Mouse (Mus musculus) kidney, embryonic 15.5 days (tissue): ENCODE measurements at regions not wholly inside any gene's neighbourhood (a gene's known extent, or its start where the extent isn't known, plus 50 kb on each side); places are given as distances from the start of the nearest gene placed in this dataset.

Source experiments
- ATAC-seq: fragments of 200-750 bp; cut with Nextera tagmentation; replicated peaks from 2 replicates; pipeline ENCODE4 v1.8.0; 2017; ENCODE audit warnings: moderate TSS enrichment; ENCODE audit not compliant: low FRiP score
- H3K27ac ChIP-seq: fragments of 300-500 bp; sonication (generic); 2 replicates; pipeline ENCODE4 v1.5.1; 2015; ENCODE audit warnings: mild to moderate bottlenecking, inconsistent platforms
- H3K27me3 ChIP-seq: fragments of 300-500 bp; sonication (generic); 2 replicates; pipeline ENCODE4 v1.6.1; 2015; ENCODE audit warnings: inconsistent platforms
- H3K36me3 ChIP-seq: fragments of 300-500 bp; sonication (generic); 2 replicates; pipeline ENCODE4 v1.6.1; 2015; ENCODE audit warnings: inconsistent platforms
- H3K4me1 ChIP-seq: fragments of 300-500 bp; sonication (generic); 2 replicates; pipeline ENCODE4 v1.6.1; 2015; ENCODE audit warnings: inconsistent platforms
- H3K4me2 ChIP-seq: fragments of 300-500 bp; sonication (generic); 2 replicates; pipeline ENCODE4 v1.6.1; 2015; ENCODE audit warnings: moderate library complexity, mild to moderate bottlenecking, inconsistent platforms
- H3K4me3 ChIP-seq: fragments of 300-500 bp; sonication (generic); replicated peaks from 2 replicates; pipeline ENCODE4 v1.5.1; 2015; ENCODE audit warnings: mild to moderate bottlenecking, inconsistent platforms
- H3K9ac ChIP-seq: fragments of 300-500 bp; sonication (generic); 2 replicates; pipeline ENCODE4 v1.6.1; 2015; ENCODE audit warnings: mild to moderate bottlenecking, inconsistent platforms
- H3K9me3 ChIP-seq: fragments of 300-500 bp; sonication (generic); replicated peaks from 2 replicates; pipeline ENCODE4 v1.6.1; 2016; ENCODE audit warnings: inconsistent platforms
- WGBS: fragments of 180-500 bp; shearing (Covaris S2); methylation state at CpG from one replicate; pipeline ENCODE4 v1.1.7; 2015; ENCODE audit warnings: mixed read lengths; 5-methylcytosine and 5-hydroxymethylcytosine counted together

DNA sequence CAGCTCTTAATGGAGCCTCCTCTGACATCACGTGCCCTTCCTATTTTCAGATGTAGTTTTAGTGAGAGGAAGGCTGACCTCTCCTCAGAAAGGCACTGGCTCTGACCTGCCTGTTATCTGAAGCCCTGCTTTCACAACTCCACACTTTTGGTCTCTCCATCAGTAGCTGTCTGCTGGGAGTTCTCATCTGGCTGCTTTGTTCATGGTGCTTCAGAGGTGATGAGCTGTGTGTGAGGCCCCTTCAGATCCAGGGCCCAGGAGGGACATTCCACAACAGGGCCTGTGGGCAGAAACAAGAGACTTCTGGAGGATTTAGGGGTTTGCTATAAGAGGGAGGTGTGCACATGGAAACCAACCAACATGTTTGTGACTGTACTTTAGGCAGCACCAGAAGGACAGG lies 50.8 kb upstream of the Fhl2 start:
- WGBS, result 83% methylated on average over 1 of the region's 1 CpGs
- no peak for ATAC-seq

DNA sequence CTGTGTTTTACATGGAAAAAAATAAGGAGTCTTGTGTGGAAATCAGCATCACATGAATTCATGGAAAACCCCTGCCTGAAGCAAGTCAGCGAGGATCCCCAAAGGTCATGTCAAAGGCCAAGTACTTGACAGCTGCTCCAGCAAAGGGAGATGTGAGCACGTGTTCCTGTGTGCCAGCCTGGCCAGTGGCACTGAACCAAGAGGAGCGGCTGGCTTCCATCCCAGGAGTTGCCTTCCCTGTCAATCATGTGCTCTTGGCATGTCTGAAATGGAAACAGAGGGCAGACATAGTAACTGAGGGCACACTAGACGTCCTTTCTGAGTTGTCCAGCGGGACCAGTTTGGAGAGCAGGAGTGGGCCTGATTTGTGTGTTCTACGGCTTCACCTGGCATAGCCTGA lies 53.5 kb upstream of the Fhl2 start:
- Histone ChIP-seq H3K27me3 (no peaks in the 10 kb centered on the region), H3K4me1 (no peaks in the 10 kb centered on the region), H3K36me3 (no peaks in the 10 kb centered on the region), H3K9ac (no peak overlapping the region), H3K27ac (no peak overlapping the region), H3K4me3 (no peak overlapping the region), H3K9me3 (no peaks in the 10 kb centered on the region), H3K4me2 (no peak overlapping the region)
- no peak for ATAC-seq
- 71% methylated on average over 6 of the region's 6 CpGs for WGBS

More for the DNA sequence above, 50.8 kb upstream of the Fhl2 start:
- Histone ChIP-seq H3K4me3 (no peak overlapping the region), H3K27me3 (no peaks in the 10 kb centered on the region), H3K9ac (no peak overlapping the region), H3K4me1 (no peaks in the 10 kb centered on the region), H3K36me3 (no peaks in the 10 kb centered on the region), H3K9me3 (no peaks in the 10 kb centered on the region), H3K27ac (no peak overlapping the region), H3K4me2 (no peak overlapping the region)

DNA sequence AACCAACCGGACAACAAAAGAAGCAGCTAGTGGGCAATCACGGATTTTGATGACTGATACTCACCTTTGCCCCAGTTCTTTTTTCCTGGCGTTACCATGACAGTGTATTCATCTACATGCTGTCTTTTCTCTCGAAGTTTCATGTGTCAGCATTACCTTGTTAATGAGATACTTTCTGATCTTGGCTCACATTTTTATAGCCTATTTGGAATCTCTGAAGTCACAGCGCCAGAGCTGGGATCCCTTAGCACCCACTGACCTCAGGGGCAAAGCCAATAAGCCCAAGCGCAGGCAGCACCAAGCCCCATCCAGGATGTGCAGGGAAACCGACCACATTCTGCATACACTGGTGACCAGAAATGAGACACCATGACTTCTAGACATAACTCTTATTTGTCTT lies 54.6 kb upstream of the Fhl2 start:
- WGBS, result 69% methylated on average over 7 of the region's 7 CpGs
- ATAC-seq, result no peak
- H3K4me3 ChIP-seq, result no peak overlapping the region
- no peak overlapping the region for H3K27ac ChIP-seq
- H3K4me2 ChIP-seq, result no peak overlapping the region
- H3K36me3 ChIP-seq, result no peaks in the 10 kb centered on the region
- H3K27me3 ChIP-seq, result no peaks in the 10 kb centered on the region
- H3K9me3 ChIP-seq, result no peaks in the 10 kb centered on the region
- no peaks in the 10 kb centered on the region for H3K4me1 ChIP-seq
- no peak overlapping the region for H3K9ac ChIP-seq

DNA sequence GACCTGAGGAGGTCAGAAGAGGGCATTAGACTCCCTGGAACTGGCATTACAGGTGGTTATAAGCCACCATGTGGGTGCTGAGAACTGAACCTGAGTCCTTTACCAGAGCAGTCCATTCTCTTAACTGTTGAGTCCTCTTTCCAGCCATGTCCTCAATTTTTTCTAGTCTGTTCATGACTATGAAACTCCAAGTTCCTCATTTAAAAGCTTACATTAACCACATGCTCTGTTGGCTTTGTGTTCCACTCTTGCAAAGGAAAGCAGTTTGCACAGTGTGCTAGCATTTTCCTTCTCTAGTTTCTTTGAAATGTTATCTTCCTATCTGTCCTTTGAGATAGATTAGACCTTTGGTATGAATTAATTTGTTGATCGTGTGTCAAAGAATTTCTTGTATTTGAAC lies 57.3 kb upstream of the Fhl2 start:
- H3K4me2 ChIP-seq, result no peak overlapping the region
- ATAC-seq, result no peak
- no peak overlapping the region for H3K4me3 ChIP-seq
- no peak overlapping the region for H3K27ac ChIP-seq
- 96% methylated on average over 1 of the region's 1 CpGs for WGBS
- H3K9ac ChIP-seq, result no peak overlapping the region
- H3K4me1 ChIP-seq, result no peaks in the 10 kb centered on the region
- H3K27me3 ChIP-seq, result no peaks in the 10 kb centered on the region
- no peaks in the 10 kb centered on the region for H3K9me3 ChIP-seq
- H3K36me3 ChIP-seq, result no peaks in the 10 kb centered on the region

DNA sequence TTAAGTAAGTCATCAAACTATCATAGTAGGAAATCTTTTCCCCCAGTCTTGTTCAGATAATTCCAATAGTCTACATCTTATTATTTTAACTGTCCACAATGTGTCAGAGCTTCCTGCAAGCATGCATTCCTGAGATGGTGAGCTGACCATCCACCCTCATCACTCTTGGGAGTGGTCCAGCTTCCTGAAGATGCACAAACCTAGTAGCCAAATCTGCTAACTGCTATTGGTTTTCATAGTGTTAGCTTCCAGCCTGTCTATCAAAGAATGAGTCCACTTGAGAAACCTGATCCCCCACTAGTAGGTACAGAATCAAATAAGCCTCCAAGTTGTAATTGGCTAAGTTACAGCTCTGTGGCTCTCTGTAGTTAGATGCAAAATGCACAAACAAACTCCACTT lies 59.3 kb upstream of the Fhl2 start:
- no peaks in the 10 kb centered on the region for H3K36me3 ChIP-seq
- H3K27ac ChIP-seq, result no peak overlapping the region
- H3K4me2 ChIP-seq, result no peak overlapping the region
- H3K4me1 ChIP-seq, result 0 out of 2 replicates have a peak, but pooled peaks cover 5% of the 10 kb centered on the region
- H3K9me3 ChIP-seq, result no peaks in the 10 kb centered on the region
- H3K9ac ChIP-seq, result no peak overlapping the region
- H3K4me3 ChIP-seq, result no peak overlapping the region
- no peak for ATAC-seq
- no peaks in the 10 kb centered on the region for H3K27me3 ChIP-seq

DNA sequence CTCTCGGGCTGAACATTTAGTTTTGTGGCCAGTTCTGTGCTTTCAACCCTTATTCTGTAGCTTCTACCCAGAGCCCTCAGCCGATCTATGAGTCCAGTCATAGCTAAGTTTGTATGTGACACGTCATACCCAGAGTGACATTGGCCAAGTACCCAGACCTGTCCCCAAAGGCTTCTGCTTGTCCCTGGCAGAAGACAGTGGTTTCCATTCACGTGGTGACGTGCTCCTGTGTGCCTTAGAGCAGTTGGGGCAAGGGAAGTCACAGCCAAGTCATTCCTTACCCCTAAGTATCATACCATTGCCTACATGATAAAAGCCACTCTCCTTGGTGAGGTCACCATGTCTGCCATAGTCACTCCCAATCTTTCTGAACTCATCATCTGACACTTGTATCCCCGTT lies 61.1 kb upstream of the Fhl2 start:
- Histone ChIP-seq H3K4me3 (no peak overlapping the region), H3K4me2 (no peak overlapping the region), H3K4me1 (0 out of 2 replicates have a peak, but pooled peaks cover 5% of the 10 kb centered on the region), H3K9ac (no peak overlapping the region), H3K27ac (no peak overlapping the region), H3K36me3 (no peaks in the 10 kb centered on the region), H3K27me3 (no peaks in the 10 kb centered on the region), H3K9me3 (no peaks in the 10 kb centered on the region)
- 87% methylated on average over 6 of the region's 6 CpGs for WGBS
- ATAC-seq, result no peak

DNA sequence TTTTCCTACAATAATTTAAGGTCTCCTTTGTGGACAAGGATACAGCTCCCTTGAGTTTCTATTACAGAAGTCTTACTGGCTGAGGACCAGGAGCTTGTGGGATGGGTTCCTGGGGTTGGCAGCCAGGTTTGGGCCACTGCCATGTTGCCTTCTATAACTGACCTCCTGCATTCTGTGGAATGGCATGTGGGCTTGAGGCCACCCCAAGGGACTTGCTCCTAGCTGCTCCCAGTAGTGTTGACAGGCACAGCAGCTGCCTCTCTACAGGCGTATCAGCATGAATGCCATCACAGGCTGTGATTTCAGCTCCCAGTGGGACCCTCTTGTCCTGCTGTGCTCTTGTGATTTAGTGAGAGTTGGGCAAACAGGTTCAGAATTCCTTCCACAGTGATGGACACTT lies 63.1 kb upstream of the Fhl2 start:
- no peak; the same call in 1 of the 2 replicates for ATAC-seq
- no peaks in the 10 kb centered on the region for H3K36me3 ChIP-seq
- peaks cover 9% of the 10 kb centered on the region for H3K4me1 ChIP-seq
- H3K27me3 ChIP-seq, result no peaks in the 10 kb centered on the region
- no peak overlapping the region for H3K27ac ChIP-seq
- WGBS, result 77% methylated on average over 1 of the region's 1 CpGs
- H3K4me2 ChIP-seq, result no peak overlapping the region
- H3K9ac ChIP-seq, result no peak overlapping the region
- H3K4me3 ChIP-seq, result no peak overlapping the region
- H3K9me3 ChIP-seq, result no peaks in the 10 kb centered on the region

DNA sequence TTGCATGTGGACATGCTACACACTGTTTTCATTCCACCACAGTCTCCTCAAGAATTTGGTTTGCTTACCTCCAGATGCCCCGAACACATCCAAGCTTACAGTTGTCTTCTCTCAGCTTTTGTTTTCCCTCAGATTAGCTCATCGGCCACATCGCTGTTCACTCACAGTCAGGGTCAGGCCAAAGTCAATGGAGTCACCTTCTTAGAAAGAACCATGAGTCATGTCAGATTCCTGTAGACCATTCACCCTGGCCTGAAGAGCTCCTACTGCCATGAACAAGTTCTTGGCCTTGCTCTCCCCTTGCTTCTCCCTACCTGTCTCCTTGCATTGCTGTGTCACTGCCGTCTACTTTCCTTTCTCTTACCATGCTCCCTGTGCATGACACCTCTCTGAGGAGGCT lies 63.7 kb upstream of the Fhl2 start:
- Histone ChIP-seq H3K9ac (no peak overlapping the region), H3K36me3 (no peaks in the 10 kb centered on the region), H3K4me1 (peaks cover 9% of the 10 kb centered on the region), H3K27me3 (no peaks in the 10 kb centered on the region), H3K27ac (no peak overlapping the region), H3K9me3 (no peaks in the 10 kb centered on the region), H3K4me2 (no peak overlapping the region), H3K4me3 (no peak overlapping the region)
- ATAC-seq, result no peak
- WGBS, result 88% methylated on average over 4 of the region's 4 CpGs

DNA sequence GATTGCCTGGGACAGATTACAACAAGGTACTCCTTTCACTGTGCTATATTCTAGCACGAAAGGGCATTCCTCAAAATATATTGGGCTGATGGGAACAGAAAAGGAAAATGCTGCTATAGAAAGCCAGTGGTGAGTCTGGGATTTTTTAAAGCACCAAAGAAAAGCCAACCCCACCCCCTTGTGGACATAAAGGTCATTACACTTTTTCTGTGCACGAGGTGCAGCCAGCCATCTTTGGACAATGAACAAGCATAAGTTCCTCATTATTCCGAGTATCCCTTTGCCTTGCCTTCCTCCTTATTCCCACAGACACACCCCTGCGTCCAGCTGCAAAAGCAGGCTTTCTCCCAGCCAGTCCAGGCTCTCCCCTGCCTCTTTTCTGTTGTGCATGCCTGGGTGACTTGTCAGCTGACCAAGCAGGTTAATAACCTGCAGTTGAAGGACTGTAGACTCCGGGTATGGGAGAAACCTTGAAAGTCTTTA lies 67.7 kb upstream of the Fhl2 start:
- H3K4me3 ChIP-seq, result no peak overlapping the region
- peak; percentile 66 for ATAC-seq
- no peaks in the 10 kb centered on the region for H3K9me3 ChIP-seq
- WGBS, result 13% methylated on average over 5 of the region's 5 CpGs
- no peaks in the 10 kb centered on the region for H3K36me3 ChIP-seq
- H3K27me3 ChIP-seq, result no peaks in the 10 kb centered on the region
- peak overlapping the region; percentile 45; the same call in 1 of the 2 replicates for H3K27ac ChIP-seq
- H3K4me2 ChIP-seq, result peak overlapping the region; percentile 36; the same call in 1 of the 2 replicates
- H3K4me1 ChIP-seq, result peaks cover 9% of the 10 kb centered on the region
- no peak overlapping the region for H3K9ac ChIP-seq

DNA sequence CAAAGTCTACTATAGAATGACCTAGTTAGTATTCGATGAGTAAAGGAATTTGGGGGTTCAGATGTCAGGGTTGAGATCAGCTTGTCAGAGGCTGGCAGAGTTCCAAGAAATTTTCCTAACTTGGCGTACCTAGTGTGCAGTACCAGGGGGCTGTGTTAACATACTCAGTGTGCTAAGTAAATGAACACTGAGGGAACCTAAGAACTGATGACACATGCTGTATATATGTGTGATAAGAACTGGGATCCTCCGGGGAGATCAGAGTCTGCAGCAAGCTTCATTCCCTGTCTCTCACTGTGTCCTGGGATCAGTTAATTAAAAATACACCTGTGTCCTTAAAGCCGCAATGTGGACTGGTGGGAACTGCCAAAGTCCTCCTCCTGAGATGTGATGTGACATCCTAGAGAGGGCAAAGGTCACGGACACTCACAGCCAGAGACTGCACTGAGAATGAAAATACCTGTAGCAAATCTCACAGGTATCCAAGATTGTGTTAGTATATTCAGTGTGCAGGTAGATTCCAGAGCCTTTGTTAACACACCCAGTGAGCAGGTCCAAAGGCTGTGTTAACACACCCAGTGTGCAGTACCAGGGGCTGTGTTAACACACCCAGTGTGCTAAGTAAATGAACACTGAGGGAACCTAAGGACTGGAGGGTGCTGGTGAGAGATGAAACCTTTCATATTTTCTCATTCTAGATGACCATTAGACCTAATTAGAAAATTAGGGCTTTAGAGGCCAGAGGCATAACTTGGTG lies 69.1 kb upstream of the Fhl2 start:
- Histone ChIP-seq H3K27ac (no peak overlapping the region), H3K27me3 (no peaks in the 10 kb centered on the region), H3K9me3 (no peaks in the 10 kb centered on the region), H3K9ac (no peak overlapping the region), H3K4me3 (no peak overlapping the region), H3K36me3 (no peaks in the 10 kb centered on the region), H3K4me2 (no peak overlapping the region), H3K4me1 (peaks cover 4% of the 10 kb centered on the region)
- 76% methylated on average over 5 of the region's 5 CpGs for WGBS
- no peak for ATAC-seq

DNA sequence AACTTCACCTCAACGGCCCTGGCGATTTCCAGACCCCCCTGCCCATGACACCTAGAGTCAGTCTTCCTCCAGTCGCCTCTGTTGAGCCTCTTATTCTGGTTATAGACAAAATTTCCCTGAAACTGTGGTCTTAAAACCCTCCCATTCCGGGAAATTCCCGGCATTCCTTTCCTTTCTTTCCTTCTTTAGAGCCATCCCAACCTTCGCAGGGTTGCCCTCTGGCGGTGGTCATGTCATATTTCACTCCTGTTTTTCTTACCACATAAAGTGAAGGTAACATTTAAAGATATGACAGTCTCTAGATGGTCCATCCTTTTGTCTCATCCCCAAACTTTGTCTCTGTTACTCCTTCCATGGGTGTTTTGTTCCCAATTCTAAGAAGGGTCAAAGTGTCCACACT lies 72.9 kb upstream of the Fhl2 start:
- no peak overlapping the region for H3K4me3 ChIP-seq
- no peak for ATAC-seq
- no peaks in the 10 kb centered on the region for H3K27me3 ChIP-seq
- no peak overlapping the region for H3K9ac ChIP-seq
- H3K36me3 ChIP-seq, result no peaks in the 10 kb centered on the region
- H3K4me2 ChIP-seq, result no peak overlapping the region
- 47% methylated on average over 7 of the region's 7 CpGs for WGBS
- H3K4me1 ChIP-seq, result peaks cover 1% of the 10 kb centered on the region
- no peak overlapping the region for H3K27ac ChIP-seq
- H3K9me3 ChIP-seq, result no peaks in the 10 kb centered on the region

DNA sequence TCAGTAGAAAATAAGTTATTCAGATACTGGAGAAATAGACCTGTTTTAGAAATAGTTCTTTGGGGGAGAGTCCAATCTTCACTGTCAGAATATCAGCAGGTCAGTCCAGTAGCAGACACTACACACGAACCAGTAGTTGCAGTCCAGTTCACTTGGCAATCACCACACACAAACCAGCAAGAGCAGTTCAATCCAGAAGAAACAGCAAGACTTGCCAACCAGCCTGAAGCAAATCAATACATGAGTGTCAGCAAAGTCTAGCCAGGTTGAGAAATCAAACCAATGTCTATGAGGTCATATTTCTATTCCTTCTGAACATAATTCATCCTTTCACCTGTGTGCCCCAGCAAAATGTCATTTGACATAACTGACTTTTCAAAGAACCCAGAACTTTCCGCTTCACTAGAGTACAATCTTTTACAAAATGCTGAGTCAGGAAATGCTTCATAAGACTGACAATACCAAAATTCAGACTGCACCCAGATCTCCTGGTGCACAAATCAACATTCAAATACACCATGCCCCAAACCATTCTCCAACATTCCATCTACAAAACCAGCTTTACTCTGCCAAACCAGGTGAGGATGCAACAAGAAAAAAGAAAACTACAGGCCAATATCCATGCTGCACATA lies 76.6 kb upstream of the Fhl2 start:
- H3K36me3 ChIP-seq, result no peaks in the 10 kb centered on the region
- no peaks in the 10 kb centered on the region for H3K4me1 ChIP-seq
- no peaks in the 10 kb centered on the region for H3K9me3 ChIP-seq
- H3K9ac ChIP-seq, result no peak overlapping the region
- ATAC-seq, result no peak
- no peak overlapping the region for H3K4me2 ChIP-seq
- 83% methylated on average over 2 of the region's 2 CpGs for whole genome bisulfite sequencing
- no peak overlapping the region for H3K27ac ChIP-seq
- no peaks in the 10 kb centered on the region for H3K27me3 ChIP-seq
- no peak overlapping the region for H3K4me3 ChIP-seq
